Mouse (Mus musculus): ENCODE measurements around the gene Vangl2. TPM values are rescaled to one million over a fixed set of nuclear protein-coding genes. Genes with fewer than 3 reads are reported as not detected.
A peak's percentile ranks its signal among the peaks of the same experiment; 100 is the strongest.

Vangl2 gene
- total RNA-seq, 1 experiment: 25.3 TPM

DNA sequence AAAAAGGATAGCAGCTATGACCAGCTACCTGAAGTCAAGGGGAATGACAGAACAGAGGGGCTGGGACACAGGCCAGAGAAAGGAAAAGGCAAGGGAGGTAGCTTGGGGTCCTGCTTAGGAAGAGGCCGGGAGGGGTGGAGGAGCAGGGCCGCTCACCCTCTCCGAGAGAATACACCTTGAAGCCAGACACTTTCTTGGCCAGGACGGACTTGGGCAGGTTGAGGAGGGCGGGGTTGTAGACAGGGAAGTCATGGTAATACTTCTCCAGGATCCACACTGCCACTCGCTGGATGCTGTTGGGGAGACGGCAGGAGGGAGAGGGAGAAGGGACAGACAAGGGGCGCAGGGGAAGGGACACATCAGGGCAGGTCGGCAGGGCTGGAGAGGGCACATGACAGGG, 19.9 kb downstream of the Vangl2 start:
- no peak overlapping the region for H3K9ac ChIP-seq (ENCODE audit: insufficient read depth, low read depth, low read length, poor library complexity, severe bottlenecking)
- H3K9me3 ChIP-seq (ENCODE audit: control insufficient read depth, insufficient read depth, low read depth, low read length): no peaks in the 10 kb centered on the region
- no peak overlapping the region for H3K27ac ChIP-seq (ENCODE audit: insufficient read depth, low read depth, low read length, poor library complexity, severe bottlenecking)
- TF ChIP-seq ZC3H11A (IDR thresholded peaks at IDR 0.05; ENCODE audit: borderline replicate concordance, low read depth, low read length): no peak
- TF ChIP-seq MAFK (IDR thresholded peaks at IDR 0.05; ENCODE audit: insufficient read depth, low read depth, low read length): no peak
- no peak for TF ChIP-seq ZNF384 (IDR thresholded peaks at IDR 0.05; ENCODE audit: low read depth, low read length)
- no peak for TF ChIP-seq CHD2 (IDR thresholded peaks at IDR 0.05; ENCODE audit: low read depth, low read length)
- peaks cover 0 to 9% of the 10 kb centered on the region in 2 experiments; a peak in 2 of 4 replicates for H3K4me1 ChIP-seq (ENCODE audit: control insufficient read depth in 2 of 2, insufficient read depth in 2 of 2, low read length in 2 of 2, poor library complexity in 1 of 2)
- H3K4me3 ChIP-seq (ENCODE audit: insufficient read depth in 1 of 2, low read depth in 1 of 2, low read length in 2 of 2, poor library complexity in 1 of 2, severe bottlenecking in 1 of 2): no peak overlapping the region
- DNase-seq (ENCODE audit: low read depth, low spot score): no peak
- in situ Hi-C loops (cut with MboI; ENCODE audit: low sequenced_read_pairs in 2 of 2, unreplicated experiment in 2 of 2): no loop called here
- H3K36me3 ChIP-seq (ENCODE audit: control insufficient read depth, insufficient read depth, low read length, poor library complexity, severe bottlenecking): peaks cover 16% of the 10 kb centered on the region

DNA sequence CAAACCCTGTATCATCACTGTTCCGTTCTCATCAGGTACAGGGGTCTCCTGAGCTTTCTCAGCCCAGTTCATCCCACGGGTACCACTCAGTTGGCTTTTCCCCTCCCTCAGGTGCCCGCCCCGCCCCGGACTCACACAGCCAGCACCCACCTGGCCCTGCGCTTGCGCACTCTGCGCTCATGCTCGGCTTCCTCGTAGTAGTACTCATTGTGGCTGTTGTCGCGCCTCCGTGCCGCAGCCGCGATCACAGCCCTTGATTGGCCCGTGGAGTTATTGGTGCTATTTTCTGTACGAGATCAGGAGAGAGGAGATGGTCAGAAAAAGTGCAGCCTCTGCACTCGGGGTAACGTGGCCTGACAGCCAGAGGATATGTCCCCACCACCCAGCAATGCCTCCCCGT, 20.5 kb downstream of the Vangl2 start:
- DNase-seq (ENCODE audit: low read depth, low spot score): no peak
- in situ Hi-C loops (cut with MboI; ENCODE audit: low sequenced_read_pairs in 2 of 2, unreplicated experiment in 2 of 2): no loop called here
- Histone ChIP-seq H3K4me3 (ENCODE audit: insufficient read depth in 1 of 2, low read depth in 1 of 2, low read length in 2 of 2, poor library complexity in 1 of 2, severe bottlenecking in 1 of 2) (no peak overlapping the region), H3K27ac (ENCODE audit: insufficient read depth, low read depth, low read length, poor library complexity, severe bottlenecking) (no peak overlapping the region), H3K9me3 (ENCODE audit: control insufficient read depth, insufficient read depth, low read depth, low read length) (no peaks in the 10 kb centered on the region), H3K9ac (ENCODE audit: insufficient read depth, low read depth, low read length, poor library complexity, severe bottlenecking) (no peak overlapping the region), H3K36me3 (ENCODE audit: control insufficient read depth, insufficient read depth, low read length, poor library complexity, severe bottlenecking) (peaks cover 19% of the 10 kb centered on the region), H3K4me1 (ENCODE audit: control insufficient read depth in 2 of 2, insufficient read depth in 2 of 2, low read length in 2 of 2, poor library complexity in 1 of 2) (peaks cover 0 to 9% of the 10 kb centered on the region in 2 experiments; a peak in 2 of 4 replicates)
- TF ChIP-seq MAFK (IDR thresholded peaks at IDR 0.05; ENCODE audit: insufficient read depth, low read depth, low read length) (no peak), HCFC1 (IDR thresholded peaks at IDR 0.05; ENCODE audit: borderline replicate concordance, insufficient read depth, low read length) (no peak), ZC3H11A (IDR thresholded peaks at IDR 0.05; ENCODE audit: borderline replicate concordance, low read depth, low read length) (no peak), CHD2 (IDR thresholded peaks at IDR 0.05; ENCODE audit: low read depth, low read length) (no peak), ZNF384 (IDR thresholded peaks at IDR 0.05; ENCODE audit: low read depth, low read length) (no peak)

DNA sequence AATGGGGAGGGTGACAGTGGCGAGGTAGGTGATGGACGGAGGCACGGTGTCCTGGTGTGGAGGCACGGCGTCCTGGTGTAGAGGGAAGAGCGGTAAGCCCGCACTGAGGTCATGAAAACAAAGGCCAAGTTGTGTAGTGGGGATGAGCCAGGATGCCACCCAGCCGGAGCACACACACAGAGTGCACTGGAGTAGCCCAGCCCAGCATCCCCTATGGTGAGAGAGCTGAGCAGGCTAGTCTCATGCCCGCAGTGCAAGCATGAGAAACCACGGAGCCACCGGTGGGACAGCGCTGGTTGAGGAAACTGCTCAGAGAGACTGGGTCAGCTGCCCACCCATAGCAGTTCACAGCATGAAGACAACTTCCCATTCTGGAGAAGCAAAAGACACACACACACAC, 26.6 kb downstream of the Vangl2 start:
- H3K36me3 ChIP-seq (ENCODE audit: control insufficient read depth, insufficient read depth, low read length, poor library complexity, severe bottlenecking): peaks cover 10% of the 10 kb centered on the region
- in situ Hi-C loops (cut with MboI; ENCODE audit: low sequenced_read_pairs in 2 of 2, unreplicated experiment in 2 of 2): no loop called here
- no peak for DNase-seq (ENCODE audit: low read depth, low spot score)
- H3K4me3 ChIP-seq (ENCODE audit: insufficient read depth in 1 of 2, low read depth in 1 of 2, low read length in 2 of 2, poor library complexity in 1 of 2, severe bottlenecking in 1 of 2): no peak overlapping the region
- H3K27ac ChIP-seq (ENCODE audit: insufficient read depth, low read depth, low read length, poor library complexity, severe bottlenecking): no peak overlapping the region
- no peak overlapping the region for H3K9ac ChIP-seq (ENCODE audit: insufficient read depth, low read depth, low read length, poor library complexity, severe bottlenecking)
- TF ChIP-seq CHD2 (IDR thresholded peaks at IDR 0.05; ENCODE audit: low read depth, low read length) (no peak), ZC3H11A (IDR thresholded peaks at IDR 0.05; ENCODE audit: borderline replicate concordance, low read depth, low read length) (no peak), MAFK (IDR thresholded peaks at IDR 0.05; ENCODE audit: insufficient read depth, low read depth, low read length) (no peak), ZNF384 (IDR thresholded peaks at IDR 0.05; ENCODE audit: low read depth, low read length) (no peak), HCFC1 (IDR thresholded peaks at IDR 0.05; ENCODE audit: borderline replicate concordance, insufficient read depth, low read length) (no peak)
- no peaks in the 10 kb centered on the region for H3K4me1 ChIP-seq (ENCODE audit: control insufficient read depth in 2 of 2, insufficient read depth in 2 of 2, low read length in 2 of 2, poor library complexity in 1 of 2)
- H3K9me3 ChIP-seq (ENCODE audit: control insufficient read depth, insufficient read depth, low read depth, low read length): no peaks in the 10 kb centered on the region

DNA sequence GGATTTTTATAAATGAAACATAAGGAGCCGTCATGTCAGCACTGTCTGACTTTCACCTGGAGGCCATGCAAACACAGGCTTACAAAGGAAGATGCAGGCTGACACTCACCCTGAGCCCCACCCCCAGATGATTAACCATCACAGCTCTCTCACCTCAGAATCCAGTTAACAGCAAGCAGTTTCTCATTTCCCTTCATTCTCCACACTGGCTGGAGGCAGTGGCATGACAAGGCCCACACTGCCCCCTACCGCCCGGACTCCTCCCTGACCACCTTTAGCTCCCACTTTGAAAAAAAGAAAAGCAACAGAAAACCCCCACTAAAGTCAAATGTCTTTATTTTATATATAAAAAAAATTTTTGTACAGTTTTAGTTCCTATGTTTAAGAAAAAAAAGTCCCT, 27.6 kb downstream of the Vangl2 start:
- peak; percentile 59 for DNase-seq (ENCODE audit: low read depth, low spot score)
- Histone ChIP-seq H3K4me3 (ENCODE audit: insufficient read depth in 1 of 2, low read depth in 1 of 2, low read length in 2 of 2, poor library complexity in 1 of 2, severe bottlenecking in 1 of 2) (no peak overlapping the region), H3K36me3 (ENCODE audit: control insufficient read depth, insufficient read depth, low read length, poor library complexity, severe bottlenecking) (peaks cover 6% of the 10 kb centered on the region), H3K9me3 (ENCODE audit: control insufficient read depth, insufficient read depth, low read depth, low read length) (no peaks in the 10 kb centered on the region), H3K27ac (ENCODE audit: insufficient read depth, low read depth, low read length, poor library complexity, severe bottlenecking) (no peak overlapping the region), H3K4me1 (ENCODE audit: control insufficient read depth in 2 of 2, insufficient read depth in 2 of 2, low read length in 2 of 2, poor library complexity in 1 of 2) (no peaks in the 10 kb centered on the region), H3K9ac (ENCODE audit: insufficient read depth, low read depth, low read length, poor library complexity, severe bottlenecking) (no peak overlapping the region)
- TF ChIP-seq CHD2 (IDR thresholded peaks at IDR 0.05; ENCODE audit: low read depth, low read length): no peak
- TF ChIP-seq ZNF384 (IDR thresholded peaks at IDR 0.05; ENCODE audit: low read depth, low read length): peak; percentile 77
- no peak for TF ChIP-seq MAFK (IDR thresholded peaks at IDR 0.05; ENCODE audit: insufficient read depth, low read depth, low read length)
- no peak for TF ChIP-seq HCFC1 (IDR thresholded peaks at IDR 0.05; ENCODE audit: borderline replicate concordance, insufficient read depth, low read length)
- 0 out of 2 replicates have a peak, but pooled peaks have one; percentile 18 for TF ChIP-seq ZC3H11A (IDR thresholded peaks at IDR 0.05; ENCODE audit: borderline replicate concordance, low read depth, low read length)
- in situ Hi-C loops (cut with MboI; ENCODE audit: low sequenced_read_pairs in 2 of 2, unreplicated experiment in 2 of 2): no loop called here
